ENCODE assay signal across 10 mouse cellular contexts in the genomic region with DNA sequence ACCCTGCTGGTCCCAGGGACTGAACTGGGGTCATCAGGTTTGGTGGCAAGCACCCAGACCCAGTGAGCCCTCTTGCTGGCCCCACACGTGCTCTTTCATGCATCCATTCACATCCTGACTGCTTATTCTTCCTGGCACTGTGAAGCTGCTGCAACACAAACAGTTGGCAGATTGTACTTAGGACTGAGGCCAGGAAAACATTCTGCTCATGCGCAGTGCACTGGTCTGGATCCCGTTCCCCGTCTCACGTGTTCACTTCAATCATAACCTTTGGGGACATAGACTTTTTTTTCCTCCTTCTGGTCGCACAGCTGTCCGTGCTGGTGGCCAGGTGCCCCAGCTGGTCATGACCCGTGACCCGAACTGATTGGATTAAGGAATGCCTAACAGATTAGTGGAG. TPM values are rescaled to one million over a fixed set of nuclear protein-coding genes. Genes with fewer than 3 reads are reported as not detected.
DNase-seq lines count a peak whose midpoint lies in the region; TF ChIP-seq lines count a peak whose summit lies in the region.
"Had no signal": no experiment of that assay in that cellular context is flagged by ENCODE, and none has a peak within 500 bp of the region (broad histone marks: within the 10 kb centered on the region; RNA-seq: fewer than 3 reads in every experiment).

No protein-coding gene starts in this region.

- no peaks in the 10 kb centered on the region for H3K36me3 ChIP-seq in liver, adult 2 months (ENCODE audit: control insufficient read depth, insufficient read depth, low read length)
- no peaks in the 10 kb centered on the region for H3K36me3 ChIP-seq in kidney, adult 2 months (ENCODE audit: control insufficient read depth, insufficient read depth, low read length)
- H3K36me3 ChIP-seq: midbrain, embryonic 15.5 days had no signal

- 17% methylated on average over 9 of the region's 9 CpGs for WGBS in liver, adult 2 months
- 43% methylated on average over 9 of the region's 9 CpGs for WGBS in kidney, adult 2 months

- 0 out of 2 replicates have a peak, but pooled peaks cover 1% of the 10 kb centered on the region for H3K4me1 ChIP-seq in liver, adult 2 months (ENCODE audit: control insufficient read depth, insufficient read depth, low read length)
- H3K4me1 ChIP-seq in kidney, adult 2 months (ENCODE audit: control insufficient read depth, insufficient read depth, low read length) = no peaks in the 10 kb centered on the region
- H3K4me1 ChIP-seq: midbrain, embryonic 15.5 days had no signal

- no peak for TF ChIP-seq CTCF in liver, adult 2 months (IDR thresholded peaks at IDR 0.05; ENCODE audit: low read depth, low read length)
- TF ChIP-seq CTCF in kidney, adult 2 months (conservative IDR thresholded peaks at IDR 0.05; ENCODE audit: insufficient read depth, insufficient read length, low read depth, low read length) = no peak

- H3K79me2 ChIP-seq in liver, adult 2 months (ENCODE audit: control insufficient read depth, insufficient read depth, low read length) = no peaks in the 10 kb centered on the region

- DNase-seq in gastrocnemius, adult 18-20 months (ENCODE audit: low spot score) = peak; percentile 36
- no peak for DNase-seq in gastrocnemius, postnatal 36 days
- peak; percentile 92 for DNase-seq in liver, adult 2 months (ENCODE audit: extremely low read depth, low read depth, low spot score)
- no peak for DNase-seq in liver
- peak; percentile 75 for DNase-seq in kidney, adult 2 months
- DNase-seq in retina, postnatal 1 day = peak; percentile 82
- no peak for DNase-seq in thymus, postnatal 25 days
- no peak for DNase-seq in urinary bladder, adult 18-20 months (ENCODE audit: low spot score in 2 of 2)
- DNase-seq: gastrocnemius, postnatal 14 days had no signal

- H3K9ac ChIP-seq in liver, adult 2 months (ENCODE audit: low read depth, low read length) = no peak overlapping the region
- H3K9ac ChIP-seq: midbrain, embryonic 15.5 days had no signal

- H3K27ac ChIP-seq in liver, adult 2 months (replicated peaks; ENCODE audit: insufficient read depth, low read depth, low read length) = no peak overlapping the region
- no peak overlapping the region for H3K27ac ChIP-seq in kidney, adult 2 months (ENCODE audit: insufficient read depth, low read depth, low read length)
- H3K27ac ChIP-seq: midbrain, embryonic 15.5 days had no signal

- intact Hi-C loops in gastrocnemius, postnatal 36 days (cut with DNase I) = loop anchor here (10.0 kb wide), 1 partner anchor 256 kb away; no protein-coding TSS in a partner anchor

- TF ChIP-seq POLR2A in liver, adult 2 months (IDR thresholded peaks at IDR 0.05; ENCODE audit: extremely low read depth, insufficient read depth, low read length) = no peak
- no peak for TF ChIP-seq POLR2A in kidney, adult 2 months (IDR thresholded peaks at IDR 0.05; ENCODE audit: low read depth, low read length)

- H3K27me3 ChIP-seq in liver, adult 2 months (ENCODE audit: control insufficient read depth, insufficient read depth, low read length) = no peaks in the 10 kb centered on the region
- no peaks in the 10 kb centered on the region for H3K27me3 ChIP-seq in kidney, adult 2 months (replicated peaks; ENCODE audit: control insufficient read depth, insufficient read depth, low read length)
- H3K27me3 ChIP-seq: midbrain, embryonic 15.5 days had no signal

- H3K4me3 ChIP-seq in liver, adult 2 months (ENCODE audit: insufficient read depth, low read depth, low read length) = no peak overlapping the region
- H3K4me3 ChIP-seq in kidney, adult 2 months (ENCODE audit: insufficient read depth, low read depth, low read length) = no peak overlapping the region
- H3K4me3 ChIP-seq: midbrain, embryonic 15.5 days had no signal

RNA-seq across cellular contexts. Expression of a gene that starts 19.7 kb away (rescaled TPM):
- total RNA-seq in gastrocnemius, adult 18-20 months (2021) = 10 to 100 TPM; 10.0 to 11.0 TPM
- total RNA-seq in gastrocnemius, postnatal 36 days (2021) = 10 to 100 TPM; 20.3 to 20.5 TPM
- total RNA-seq in liver, adult 2 months (2014; rRNA removed) = 72.4 and 108 TPM in 2 replicates
- 189 and 223 TPM in 2 replicates for polyA plus RNA-seq in liver, adult 2 months (2012; rRNA removed)
- polyA plus RNA-seq in kidney, adult 2 months (2012; rRNA removed) = 35.5 and 42.8 TPM in 2 replicates

RNA-seq across cellular contexts. Expression of a gene that starts 28.6 kb away (rescaled TPM):
- under 1 TPM in 1 of 2 experiments, not detected in 1; 0.24 TPM for total RNA-seq in gastrocnemius, adult 18-20 months (2021)
- total RNA-seq in gastrocnemius, postnatal 36 days (2021) = under 1 TPM in 1 of 2 experiments, not detected in 1; 0.20 TPM
- total RNA-seq in liver, adult 2 months (2014; rRNA removed) = 0.13 TPM in 1 of 2 replicates, not detected in the other
- 0.16 and 0.24 TPM in 2 replicates for polyA plus RNA-seq in liver, adult 2 months (2012; rRNA removed)
- 0.33 and 0.58 TPM in 2 replicates for polyA plus RNA-seq in kidney, adult 2 months (2012; rRNA removed)
- total RNA-seq: gastrocnemius, postnatal 14 days had no signal

RNA-seq across cellular contexts. Expression of a gene that starts 29.4 kb away (rescaled TPM):
- 1,000 to 10,000 TPM; 1,764 to 2,031 TPM for total RNA-seq in gastrocnemius, adult 18-20 months (2021)
- total RNA-seq in gastrocnemius, postnatal 36 days (2021) = 1,000 to 10,000 TPM; 1,061 to 1,578 TPM
- 634 and 1,049 TPM in 2 replicates for total RNA-seq in liver, adult 2 months (2014; rRNA removed)
- 990 and 1,297 TPM in 2 replicates for polyA plus RNA-seq in liver, adult 2 months (2012; rRNA removed)
- 1,123 and 1,352 TPM in 2 replicates for polyA plus RNA-seq in kidney, adult 2 months (2012; rRNA removed)

Comparison
In these comparisons a context has a peak if more than half of its experiments do, and no peak if none do; other contexts are left out.
1. DNase-seq: peak in gastrocnemius, adult 18-20 months (single experiment), liver, adult 2 months (single experiment), kidney, adult 2 months (single experiment) and retina, postnatal 1 day (single experiment); none in gastrocnemius, postnatal 36 days (0 of 2), liver (single experiment), thymus, postnatal 25 days (single experiment) and urinary bladder, adult 18-20 months (0 of 2).